In the genomic region with DNA sequence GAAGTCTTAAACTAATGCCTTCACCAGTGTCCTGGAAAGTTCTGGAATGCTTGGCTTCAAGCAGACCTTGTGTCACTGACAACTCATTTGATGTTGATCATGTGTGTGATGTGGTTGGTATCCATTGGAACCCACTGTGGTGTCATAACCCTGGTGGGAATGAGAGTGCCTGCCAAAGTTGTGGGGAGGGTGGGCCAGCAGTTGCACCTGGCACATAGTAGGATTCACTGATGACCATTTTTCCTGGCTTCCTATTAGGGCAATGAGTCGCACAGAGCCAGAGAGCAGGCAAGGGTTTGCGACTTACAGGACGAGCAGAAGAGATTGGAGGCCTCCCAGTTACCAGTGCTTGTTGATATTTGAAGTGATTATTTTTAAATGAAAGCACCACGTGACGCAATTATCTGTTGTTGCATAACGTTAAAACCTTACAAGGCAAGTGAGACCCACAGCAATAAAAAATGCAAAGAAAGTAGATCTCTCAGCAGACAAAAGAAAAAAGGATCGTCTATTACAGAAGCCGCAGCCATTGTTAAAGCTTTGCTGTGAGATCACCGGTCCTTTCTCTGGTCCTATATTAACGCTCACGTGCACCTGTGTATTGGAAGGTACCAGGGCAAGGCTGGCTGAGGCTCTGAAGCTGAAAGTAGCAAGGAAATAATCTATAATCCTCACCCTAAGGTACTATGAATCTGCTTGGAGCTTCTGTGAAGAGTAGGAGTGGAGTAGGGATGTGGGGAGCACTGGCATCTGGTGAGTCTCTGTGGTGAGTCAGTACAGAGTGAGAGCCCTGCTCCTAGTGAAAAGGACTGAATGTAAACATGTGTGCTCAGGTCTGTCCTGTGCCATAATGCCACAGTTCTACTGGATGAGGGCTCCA, we compare ENCODE assay signal across 11 mouse cellular contexts.
DNase-seq lines count a peak whose midpoint lies in the region; ATAC-seq and TF ChIP-seq lines count a peak whose summit lies in the region.
"Had no signal": no experiment of that assay in that cellular context is flagged by ENCODE, and none has a peak within 500 bp of the region (broad histone marks: within the 10 kb centered on the region; RNA-seq: fewer than 3 reads in every experiment).

No protein-coding gene starts in this region.

- no peak overlapping the region for H3K9ac ChIP-seq in hindbrain, embryonic 12.5 days
- H3K9ac ChIP-seq in hindbrain, embryonic 16.5 days (ENCODE audit: low read depth, low read length): no peak overlapping the region
- no peak overlapping the region for H3K9ac ChIP-seq in lung, postnatal 0 days (replicated peaks; ENCODE audit: low read depth)

- TF ChIP-seq POLR2A in olfactory bulb, adult 2 months (IDR thresholded peaks at IDR 0.05; ENCODE audit: insufficient read depth, low read depth, low read length): no peak

- 85% methylated on average over 11 of the region's 11 CpGs for WGBS in hindbrain, embryonic 12.5 days
- 69% methylated on average over 11 of the region's 11 CpGs for WGBS in hindbrain, embryonic 16.5 days
- WGBS in lung, postnatal 0 days: 62% methylated on average over 11 of the region's 11 CpGs
- 43% methylated on average over 11 of the region's 11 CpGs for WGBS in olfactory bulb, adult 2 months

- H3K27ac ChIP-seq in hindbrain, embryonic 12.5 days: peak overlapping the region; percentile 30; the same call in 1 of the 2 replicates
- H3K27ac ChIP-seq in hindbrain, embryonic 16.5 days (ENCODE audit: low read depth, low read length): no peak overlapping the region
- no peak overlapping the region for H3K27ac ChIP-seq in lung, postnatal 0 days (ENCODE audit: low read length)
- peak overlapping the region; percentile 79 for H3K27ac ChIP-seq in olfactory bulb, adult 2 months (ENCODE audit: insufficient read depth, low read depth, low read length)

- no peaks in the 10 kb centered on the region for H3K36me3 ChIP-seq in hindbrain, embryonic 12.5 days
- H3K36me3 ChIP-seq in hindbrain, embryonic 16.5 days (ENCODE audit: control insufficient read depth, insufficient read depth, low read length): no peaks in the 10 kb centered on the region
- H3K36me3 ChIP-seq in lung, postnatal 0 days (ENCODE audit: insufficient read depth, low read length): no peaks in the 10 kb centered on the region
- H3K36me3 ChIP-seq: hindbrain, embryonic 10.5 days had no signal

- DNase-seq in lung, postnatal 0 days (ENCODE audit: low spot score): peak; percentile 57
- no peak for DNase-seq in lung, postnatal 10 days
- peak; percentile 84 for DNase-seq in brain, adult 2 months (ENCODE audit: low read depth, low spot score)
- DNase-seq in ovary, postnatal 10 days (ENCODE audit: low spot score): no peak
- DNase-seq in testis, postnatal 14 days (ENCODE audit: low spot score): no peak
- DNase-seq: adrenal gland, postnatal 25 days; cerebellum, postnatal 25 days had no signal

- no peak for TF ChIP-seq CTCF in lung, postnatal 0 days (IDR thresholded peaks at IDR 0.05)
- no peak for TF ChIP-seq CTCF in olfactory bulb, adult 2 months (IDR thresholded peaks at IDR 0.05; ENCODE audit: insufficient read depth, low read depth, low read length)

- no peaks in the 10 kb centered on the region; the same call in 1 of the 2 replicates for H3K9me3 ChIP-seq in hindbrain, embryonic 12.5 days (replicated peaks)
- no peaks in the 10 kb centered on the region for H3K9me3 ChIP-seq in hindbrain, embryonic 16.5 days (ENCODE audit: control insufficient read depth, low read length)
- no peaks in the 10 kb centered on the region for H3K9me3 ChIP-seq in lung, postnatal 0 days (ENCODE audit: low read length)
- H3K9me3 ChIP-seq: hindbrain, embryonic 10.5 days had no signal

- TF ChIP-seq EP300 in lung, postnatal 0 days (IDR thresholded peaks at IDR 0.05): no peak

- H3K4me2 ChIP-seq in hindbrain, embryonic 12.5 days (replicated peaks): no peak overlapping the region
- H3K4me2 ChIP-seq in hindbrain, embryonic 16.5 days (ENCODE audit: low read length): no peak overlapping the region
- no peak overlapping the region for H3K4me2 ChIP-seq in lung, postnatal 0 days (replicated peaks; ENCODE audit: low read depth, low read length)

- no peaks in the 10 kb centered on the region for H3K27me3 ChIP-seq in hindbrain, embryonic 12.5 days
- no peaks in the 10 kb centered on the region for H3K27me3 ChIP-seq in hindbrain, embryonic 16.5 days (replicated peaks; ENCODE audit: control insufficient read depth, insufficient read depth, low read length)
- no peaks in the 10 kb centered on the region for H3K27me3 ChIP-seq in lung, postnatal 0 days (replicated peaks; ENCODE audit: insufficient read depth, low read length)

- no peak for ATAC-seq in hindbrain, embryonic 12.5 days (ENCODE audit: low FRiP score)
- no peak for ATAC-seq in hindbrain, embryonic 16.5 days
- 0 out of 2 replicates have a peak, but pooled peaks have one; percentile 5 for ATAC-seq in lung, postnatal 0 days

- peaks cover 20% of the 10 kb centered on the region for H3K4me1 ChIP-seq in hindbrain, embryonic 12.5 days
- H3K4me1 ChIP-seq in hindbrain, embryonic 16.5 days (ENCODE audit: control insufficient read depth, insufficient read depth, low read depth, low read length): peaks cover 11% of the 10 kb centered on the region
- peaks cover 17% of the 10 kb centered on the region; the same call in 1 of the 2 replicates for H3K4me1 ChIP-seq in lung, postnatal 0 days (ENCODE audit: insufficient read depth, low read depth, low read length)
- peaks cover 28% of the 10 kb centered on the region for H3K4me1 ChIP-seq in olfactory bulb, adult 2 months (ENCODE audit: control insufficient read depth, insufficient read depth, low read length)

- H3K4me3 ChIP-seq in hindbrain, embryonic 12.5 days: no peak overlapping the region
- H3K4me3 ChIP-seq in hindbrain, embryonic 16.5 days (ENCODE audit: low read length): no peak overlapping the region
- no peak overlapping the region for H3K4me3 ChIP-seq in lung, postnatal 0 days (ENCODE audit: low read depth, low read length)
- H3K4me3 ChIP-seq in olfactory bulb, adult 2 months (ENCODE audit: insufficient read depth, low read depth, low read length): no peak overlapping the region
- H3K4me3 ChIP-seq: hindbrain, embryonic 10.5 days had no signal

Comparison
In these comparisons a context has a peak if more than half of its experiments do, and no peak if none do; other contexts are left out.
1. H3K27ac ChIP-seq: peak in hindbrain, embryonic 12.5 days (single experiment) and olfactory bulb, adult 2 months (single experiment); none in hindbrain, embryonic 16.5 days (single experiment) and lung, postnatal 0 days (single experiment).
2. DNase-seq: peak in lung, postnatal 0 days (single experiment) and brain, adult 2 months (single experiment); none in lung, postnatal 10 days (single experiment), ovary, postnatal 10 days (single experiment) and testis, postnatal 14 days (single experiment).